Mouse (Mus musculus) kidney, adult 9 months (tissue): ENCODE results near the gene Borcs6.
"Not testable (repeated sequence)": the region's sequence is repeated elsewhere in the genome, so short reads cannot be mapped to it uniquely, and the experiment has no call there.

ENCODE experiments used
- DNase-seq: peaks from one replicate; pipeline ENCODE4 v3.0.0; 2022

The Borcs6 gene

DNA sequence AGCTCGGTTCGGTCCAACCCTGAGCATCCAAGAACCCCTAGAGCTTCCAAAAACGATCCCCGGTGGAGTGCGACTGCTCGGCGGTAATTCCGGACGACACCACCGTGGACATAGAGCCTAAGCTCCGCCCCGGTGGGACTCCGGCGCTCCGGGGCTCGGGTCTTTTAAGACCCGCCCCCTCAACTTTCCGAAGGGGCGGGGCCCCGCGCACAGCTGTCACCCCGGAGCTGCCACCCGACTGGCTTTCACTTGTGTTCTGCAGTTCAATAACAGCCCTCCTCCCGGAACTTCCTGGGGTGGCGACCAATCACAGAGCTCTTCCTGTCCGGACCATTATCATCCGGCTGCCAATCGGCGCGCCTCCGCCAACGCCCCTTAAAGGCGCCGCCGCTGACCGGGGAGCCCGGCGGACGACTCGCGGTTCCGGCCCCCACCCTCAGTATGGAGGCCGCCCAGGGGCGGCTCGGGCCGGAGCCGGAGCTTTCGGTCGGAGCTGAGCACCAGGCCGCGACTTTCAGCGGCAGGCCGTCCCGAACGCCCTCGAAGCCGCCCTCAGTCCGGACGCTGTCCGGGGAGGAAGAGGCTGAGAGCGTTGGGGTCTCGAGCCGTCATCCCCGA lies at the start of gene Borcs6:
Gene Borcs6, plus strand, starts transcription at position 361 of the 618 bp plus-strand sequence.
- peak; percentile 98 for DNase-seq

DNA sequence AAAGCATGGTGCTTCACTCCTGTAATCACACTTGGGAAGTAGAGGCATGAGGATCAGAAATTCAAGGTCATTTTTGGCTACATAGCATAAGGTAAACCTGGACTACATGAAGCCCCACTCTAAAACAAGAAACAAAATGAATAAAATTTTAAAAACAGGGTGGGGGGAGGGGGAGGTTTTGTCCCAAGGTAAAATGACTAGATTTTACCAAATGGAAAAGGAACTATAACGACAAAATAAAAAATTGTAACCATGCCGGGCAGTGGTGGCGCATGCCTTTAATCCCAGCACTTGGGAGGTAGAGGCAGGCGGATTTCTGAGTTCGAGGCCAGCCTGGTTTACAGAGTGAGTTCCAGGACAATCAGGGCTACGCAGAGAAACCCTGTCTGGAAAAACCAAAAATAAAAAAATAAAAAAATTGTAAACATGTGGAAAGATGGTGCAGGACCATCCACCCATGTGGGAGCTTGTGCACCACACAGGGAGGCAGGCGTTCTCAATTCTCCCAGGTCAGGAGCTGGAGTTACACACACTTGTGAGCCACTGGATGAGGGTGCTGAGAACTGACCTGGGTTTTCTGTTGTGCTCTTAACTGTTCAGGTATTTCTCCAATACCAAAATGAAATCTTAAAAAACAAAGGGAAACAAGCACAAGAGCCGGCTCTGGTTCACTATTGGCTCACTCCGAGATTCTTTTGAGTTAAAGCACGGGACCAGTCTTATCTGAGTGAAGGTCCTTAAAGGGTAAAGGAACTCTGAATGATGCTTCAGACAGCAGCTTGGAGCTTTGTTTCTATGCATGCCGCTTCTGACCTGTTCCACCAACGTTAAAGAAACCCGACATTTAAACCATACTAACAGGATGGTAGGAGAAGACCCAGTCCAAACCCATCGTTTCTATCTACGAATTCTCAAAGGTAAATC lies 48.9 kb upstream of the Borcs6 start:
- DNase-seq: no peak

DNA sequence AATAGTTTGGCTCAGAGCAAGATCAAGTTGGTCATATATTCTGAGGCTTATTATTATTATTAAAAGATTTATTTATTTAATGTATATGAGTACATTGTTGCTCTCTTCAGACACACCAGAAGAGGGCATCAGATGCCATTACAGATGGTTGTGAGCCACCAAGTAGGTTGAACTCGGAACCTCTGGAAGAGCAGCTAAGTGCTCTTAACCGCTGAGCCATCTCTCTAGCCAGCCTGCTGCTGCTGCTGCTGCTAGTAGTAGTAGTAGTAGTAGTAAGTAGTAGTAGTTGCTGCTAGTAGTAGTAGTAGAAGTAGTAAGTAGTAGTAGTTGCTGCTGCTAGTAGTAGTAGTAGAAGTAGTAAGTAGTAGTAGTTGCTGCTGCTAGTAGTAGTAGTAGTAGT lies 48.1 kb upstream of the Borcs6 start:
- not testable (repeated sequence) for DNase-seq

DNA sequence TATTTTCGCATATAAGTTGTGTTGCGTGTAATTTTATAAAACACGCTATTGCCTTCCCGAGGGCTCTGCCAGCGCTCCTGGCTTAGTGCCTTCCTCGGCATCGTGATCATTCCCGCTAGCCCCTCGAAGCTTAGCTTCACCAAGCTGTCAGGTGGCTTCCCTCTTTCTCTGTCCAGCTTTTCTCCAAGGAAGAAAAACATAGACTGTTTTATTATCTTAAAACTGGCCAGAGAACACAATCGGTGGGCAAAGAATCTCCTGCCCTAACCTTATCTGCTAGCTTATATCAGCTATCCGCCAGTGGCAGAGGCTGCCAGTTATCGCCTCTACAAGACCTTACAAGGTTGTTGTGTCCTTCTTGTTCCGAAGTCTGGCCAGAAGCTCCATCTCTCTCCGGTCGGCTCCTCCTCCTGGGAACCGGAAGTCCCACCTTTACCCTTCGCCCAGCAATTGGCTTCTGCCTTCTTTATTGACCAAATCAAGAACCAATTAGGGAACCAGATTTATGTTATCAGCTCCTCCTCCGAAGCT lies 47.4 kb upstream of the Borcs6 start:
- peak; percentile 96 for DNase-seq

DNA sequence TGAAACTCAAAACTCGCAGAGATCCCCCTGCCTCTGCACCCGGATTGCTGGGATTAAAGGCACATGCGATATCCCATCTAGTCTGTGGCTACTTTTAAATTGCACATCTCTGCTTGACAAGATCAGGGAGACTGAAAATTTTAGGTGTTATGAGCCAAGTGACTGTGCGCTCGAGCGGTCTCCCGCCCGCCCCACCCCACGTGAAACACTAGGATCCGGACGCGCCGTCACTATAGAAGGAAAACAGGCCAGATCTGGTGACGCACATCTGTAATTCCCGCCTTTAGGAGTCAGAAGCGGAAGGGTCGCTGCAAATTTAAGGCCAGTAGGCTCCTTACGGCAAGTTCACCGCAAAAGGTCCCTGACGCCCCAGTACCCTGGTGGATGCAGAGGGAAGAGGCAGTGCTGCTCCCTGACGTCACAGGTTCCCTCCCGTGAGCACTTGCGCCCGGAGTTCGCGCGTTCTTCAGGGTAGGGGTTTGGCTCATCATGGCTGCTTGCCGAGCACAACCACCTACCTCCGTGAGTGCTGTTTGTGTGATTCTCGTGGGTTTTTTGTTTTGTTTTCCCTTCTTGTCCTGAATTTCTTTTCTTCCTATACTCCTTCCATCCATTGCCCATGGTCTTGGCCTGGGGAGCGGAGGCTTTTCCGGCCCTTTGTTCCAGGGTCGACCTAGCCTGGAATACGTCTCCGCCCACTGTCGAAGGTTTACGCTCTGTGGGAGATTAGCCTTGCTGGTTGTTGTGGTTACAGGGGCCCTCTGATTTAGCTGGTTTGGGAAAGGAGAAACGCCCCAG lies 43.7 kb upstream of the Borcs6 start, which contains the start of gene Ctc1:
Gene Ctc1, plus strand, starts transcription at position 268 of the 798 bp plus-strand sequence.
- DNase-seq: peak; percentile 90

DNA sequence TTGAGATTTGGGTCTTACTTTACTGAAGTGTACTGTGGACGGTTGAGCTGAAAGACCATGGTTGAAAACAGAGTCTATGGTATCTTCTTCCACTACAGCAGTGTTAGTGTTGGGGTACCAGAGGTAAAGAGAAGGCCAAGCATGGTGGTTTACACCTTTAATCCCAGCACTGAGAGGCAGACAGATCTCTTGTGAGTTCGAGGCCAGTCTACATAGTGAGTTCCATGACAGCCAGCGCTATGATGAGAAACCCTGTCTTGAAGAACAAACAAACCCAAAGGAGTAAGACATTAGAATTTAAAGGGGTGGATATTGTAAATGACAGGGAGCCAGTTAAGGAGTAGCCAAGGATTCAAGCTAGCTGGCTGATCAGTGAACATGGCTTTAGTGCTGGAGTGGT lies 42.8 kb upstream of the Borcs6 start:
- DNase-seq: no peak

DNA sequence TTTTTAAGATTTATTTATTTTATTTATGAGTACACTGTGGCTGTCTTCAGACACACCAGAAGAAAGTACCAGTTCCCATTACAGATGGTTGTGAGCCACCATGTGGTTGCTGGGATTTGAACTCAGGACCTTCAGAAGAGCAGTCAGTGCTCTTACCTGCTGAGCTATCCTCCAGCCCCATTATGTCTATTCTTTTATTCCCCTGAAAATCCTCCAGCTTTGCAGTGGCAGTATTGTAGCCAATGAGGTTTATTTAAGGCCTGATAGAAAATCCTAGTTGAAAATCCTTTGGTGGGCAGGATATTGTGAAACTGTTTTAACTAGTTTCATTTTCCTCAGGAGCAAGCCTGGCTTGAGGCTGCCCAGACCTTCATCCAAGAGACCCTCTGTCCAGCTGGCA lies 38.8 kb upstream of the Borcs6 start:
- DNase-seq: no peak

DNA sequence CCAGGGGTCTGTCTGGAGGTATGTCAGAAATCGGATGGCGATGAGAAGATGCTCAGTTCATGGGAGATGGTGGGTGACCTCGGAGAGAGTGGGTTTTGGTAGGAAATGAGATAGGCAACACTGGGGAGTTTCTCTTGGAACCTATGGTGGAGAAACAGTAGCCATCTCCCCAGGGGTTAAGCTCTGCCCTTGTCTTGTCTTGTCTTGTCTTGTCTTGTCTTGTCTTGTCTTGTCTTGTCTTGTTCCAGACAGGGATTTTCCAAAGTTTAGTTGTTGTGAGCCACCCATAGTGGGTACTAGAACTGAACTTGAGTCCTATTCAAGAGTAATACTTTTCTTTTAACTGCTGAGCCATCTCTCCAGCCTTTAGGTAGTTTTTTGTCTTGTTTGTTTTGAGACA lies 33.0 kb upstream of the Borcs6 start:
- no peak for DNase-seq

DNA sequence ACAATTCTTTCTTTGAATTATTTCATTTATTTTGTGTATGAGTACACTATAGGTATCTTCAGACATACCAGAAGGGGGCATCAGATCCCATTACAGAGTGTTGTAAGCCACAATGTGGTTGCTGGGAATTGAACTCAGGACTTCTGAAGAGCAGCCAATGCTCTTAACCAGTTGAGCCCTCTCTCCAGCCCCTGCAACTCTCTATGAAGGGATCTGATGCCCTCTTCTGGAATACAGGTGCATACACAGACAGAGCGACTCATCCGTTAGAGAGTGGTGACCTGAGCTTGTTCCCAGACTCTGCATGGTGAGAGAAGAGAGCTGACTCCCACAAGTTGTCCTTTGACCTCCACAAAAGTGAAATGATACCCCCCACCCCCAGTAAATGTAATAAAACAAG lies 30.7 kb upstream of the Borcs6 start:
- no peak for DNase-seq

DNA sequence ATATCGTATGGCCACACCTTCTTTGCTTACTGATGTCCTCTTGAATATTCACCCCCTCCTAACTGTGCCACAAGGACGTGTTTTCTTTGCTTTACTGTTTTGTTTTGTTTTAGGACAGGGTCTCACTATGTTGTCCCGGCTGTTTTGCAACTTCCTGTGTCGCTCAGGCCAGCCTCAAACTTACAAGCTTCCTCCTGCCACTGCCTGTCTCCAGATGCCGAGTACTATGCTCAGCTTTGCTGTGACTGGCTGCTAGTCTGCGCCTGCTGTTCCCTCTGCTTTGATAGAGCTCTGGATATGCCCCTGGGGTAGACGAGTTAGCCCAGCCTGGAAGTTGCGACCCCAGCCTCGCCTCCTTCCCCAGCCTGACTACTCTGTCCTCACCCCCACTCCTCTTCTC lies 26.0 kb upstream of the Borcs6 start:
- DNase-seq: no peak

DNA sequence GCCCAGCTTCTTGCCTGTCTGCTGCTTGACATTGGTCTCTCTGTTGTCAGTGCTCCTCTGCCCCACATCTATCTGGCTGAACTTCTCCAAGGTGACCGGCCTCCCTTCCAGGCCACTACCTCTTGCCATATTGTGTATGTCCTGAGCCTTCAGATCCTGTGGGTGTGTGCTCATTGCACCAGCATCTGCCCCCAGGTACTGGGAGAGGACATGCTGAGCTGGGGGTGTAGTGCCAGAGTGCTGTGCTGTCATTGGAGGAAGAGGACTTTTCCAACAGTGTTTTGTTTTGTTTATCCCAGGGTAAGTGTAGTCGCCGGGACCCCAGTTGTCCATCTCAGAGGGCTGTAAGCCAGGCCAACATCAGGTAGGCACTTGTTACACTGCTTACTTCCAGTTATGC lies 24.9 kb upstream of the Borcs6 start:
- no peak for DNase-seq

DNA sequence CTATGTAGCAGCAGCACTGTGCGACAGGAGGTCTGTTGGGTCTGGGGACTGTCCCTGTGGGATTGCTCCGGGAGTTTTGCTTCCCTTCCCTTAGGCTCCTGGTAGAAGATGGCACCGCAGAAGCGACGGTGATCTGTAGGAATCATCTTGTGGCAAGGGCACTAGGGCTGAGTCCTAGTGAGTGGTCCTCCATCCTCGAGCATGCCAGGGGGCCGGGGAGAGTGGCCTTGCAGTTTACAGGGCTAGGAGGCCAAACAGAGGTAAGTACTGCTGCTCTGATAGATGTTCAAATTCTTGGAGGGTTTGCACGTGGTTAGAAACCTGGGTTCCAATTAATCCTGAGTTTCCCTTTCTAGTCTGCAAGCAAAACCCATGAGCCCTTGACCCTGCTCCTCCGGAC lies 24.1 kb upstream of the Borcs6 start:
- DNase-seq: no peak

DNA sequence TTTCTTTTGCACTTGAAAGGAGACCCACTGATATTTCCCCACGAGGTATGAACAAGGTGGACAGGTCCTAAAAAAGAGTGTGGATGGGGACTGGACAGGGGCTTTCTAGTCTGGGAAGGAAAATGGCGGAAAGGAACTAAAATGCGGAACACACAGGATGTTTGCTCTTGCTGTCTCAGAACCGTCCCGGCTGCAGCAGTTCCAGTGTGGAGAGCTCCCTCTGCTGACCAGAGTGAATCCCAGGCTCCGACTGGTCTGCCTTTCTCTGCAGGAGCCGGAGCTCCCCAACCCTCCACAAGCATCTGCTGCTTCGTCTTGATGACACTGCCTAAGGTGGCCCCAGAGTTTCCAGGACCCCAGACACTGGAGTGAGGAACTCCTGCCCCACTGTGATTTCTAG lies 23.7 kb upstream of the Borcs6 start:
- peak; percentile 95 for DNase-seq

DNA sequence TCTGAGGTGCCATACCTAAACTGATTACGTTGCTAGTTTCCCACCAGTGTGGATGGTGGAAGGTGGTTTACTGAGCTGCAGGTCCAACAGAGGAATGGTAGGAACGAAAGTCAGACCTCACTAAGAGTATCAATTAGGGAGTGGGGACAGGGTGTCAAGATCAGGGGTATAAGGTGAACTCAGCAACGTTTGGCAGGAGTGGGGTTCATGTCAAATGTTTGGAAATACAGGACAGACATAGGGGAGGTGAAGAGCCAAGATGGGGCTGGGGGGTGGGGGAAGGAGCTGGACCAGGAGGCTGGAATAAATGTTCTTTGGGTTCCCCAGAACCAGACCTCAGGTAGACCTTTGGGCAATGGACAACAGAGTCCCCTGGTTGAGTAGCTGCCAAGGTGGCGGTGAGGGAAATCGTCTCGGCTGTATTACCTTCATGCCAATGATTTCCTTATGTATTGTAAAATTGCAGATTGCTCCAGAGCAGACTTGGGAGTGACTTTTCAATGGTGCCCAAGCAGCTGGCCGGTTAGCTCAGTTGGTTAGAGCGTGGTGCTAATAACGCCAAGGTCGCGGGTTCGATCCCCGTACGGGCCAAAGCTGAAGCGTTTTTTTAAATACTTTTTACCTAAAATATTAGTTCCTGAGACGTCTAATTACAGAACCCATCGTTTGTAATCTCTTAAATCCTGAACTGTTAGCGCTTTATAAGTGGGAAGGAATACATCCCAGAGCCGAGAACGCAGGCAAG lies 22.9 kb upstream of the Borcs6 start:
- DNase-seq: peak; percentile 92

DNA sequence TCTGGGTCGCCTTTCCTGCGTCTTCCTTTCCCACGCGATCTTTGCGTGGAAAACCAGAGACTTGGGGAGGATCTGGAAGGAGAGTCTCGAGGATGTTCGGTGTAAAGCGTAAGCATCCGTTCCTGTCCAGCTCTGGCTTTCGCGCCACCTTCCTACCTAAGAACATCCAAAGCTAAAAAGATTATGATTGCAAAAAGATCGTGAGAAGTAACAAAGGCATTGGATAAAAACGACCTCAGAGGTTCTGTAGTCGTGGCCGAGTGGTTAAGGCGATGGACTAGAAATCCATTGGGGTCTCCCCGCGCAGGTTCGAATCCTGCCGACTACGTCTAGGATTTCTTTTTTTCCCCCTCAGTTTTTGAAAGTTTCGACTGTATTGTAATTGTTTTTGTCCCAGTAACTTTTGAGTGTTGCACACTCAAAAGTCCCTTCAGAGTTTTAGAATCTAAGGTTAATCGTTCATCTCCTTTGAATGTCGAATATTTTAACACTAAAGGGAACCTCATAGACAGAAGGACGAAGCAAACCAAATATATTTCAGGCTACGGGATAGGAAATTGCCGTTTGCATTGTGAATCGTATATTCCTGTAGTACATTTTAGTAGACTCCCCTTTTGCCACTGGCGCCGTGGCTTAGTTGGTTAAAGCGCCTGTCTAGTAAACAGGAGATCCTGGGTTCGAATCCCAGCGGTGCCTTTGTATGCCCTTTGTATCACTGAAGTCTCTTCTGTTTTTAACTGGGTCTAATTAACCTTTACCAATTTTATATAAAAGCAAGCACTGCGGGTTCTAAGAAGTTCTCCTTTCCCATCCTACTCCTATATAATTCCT lies 22.1 kb upstream of the Borcs6 start:
- peak; percentile 89 for DNase-seq

DNA sequence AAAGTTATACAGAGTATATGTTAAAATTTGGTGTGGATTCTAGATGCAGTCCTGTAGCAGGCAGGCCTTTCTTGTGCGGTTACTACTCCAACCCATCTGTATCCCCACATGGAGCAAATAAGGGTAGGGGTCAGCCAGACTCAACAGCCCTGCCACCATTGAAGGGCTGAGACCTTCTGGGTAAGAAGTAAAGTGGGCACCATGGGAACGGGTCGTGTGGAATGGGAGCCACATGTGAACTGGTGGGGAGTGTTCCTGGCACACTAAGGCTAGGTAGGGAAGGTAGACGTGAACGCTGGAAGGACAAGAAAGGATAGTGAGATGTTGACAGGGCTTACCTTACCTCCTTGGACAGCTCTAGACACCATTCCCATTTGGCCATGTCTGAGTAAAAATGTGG lies 21.3 kb upstream of the Borcs6 start:
- DNase-seq: no peak

DNA sequence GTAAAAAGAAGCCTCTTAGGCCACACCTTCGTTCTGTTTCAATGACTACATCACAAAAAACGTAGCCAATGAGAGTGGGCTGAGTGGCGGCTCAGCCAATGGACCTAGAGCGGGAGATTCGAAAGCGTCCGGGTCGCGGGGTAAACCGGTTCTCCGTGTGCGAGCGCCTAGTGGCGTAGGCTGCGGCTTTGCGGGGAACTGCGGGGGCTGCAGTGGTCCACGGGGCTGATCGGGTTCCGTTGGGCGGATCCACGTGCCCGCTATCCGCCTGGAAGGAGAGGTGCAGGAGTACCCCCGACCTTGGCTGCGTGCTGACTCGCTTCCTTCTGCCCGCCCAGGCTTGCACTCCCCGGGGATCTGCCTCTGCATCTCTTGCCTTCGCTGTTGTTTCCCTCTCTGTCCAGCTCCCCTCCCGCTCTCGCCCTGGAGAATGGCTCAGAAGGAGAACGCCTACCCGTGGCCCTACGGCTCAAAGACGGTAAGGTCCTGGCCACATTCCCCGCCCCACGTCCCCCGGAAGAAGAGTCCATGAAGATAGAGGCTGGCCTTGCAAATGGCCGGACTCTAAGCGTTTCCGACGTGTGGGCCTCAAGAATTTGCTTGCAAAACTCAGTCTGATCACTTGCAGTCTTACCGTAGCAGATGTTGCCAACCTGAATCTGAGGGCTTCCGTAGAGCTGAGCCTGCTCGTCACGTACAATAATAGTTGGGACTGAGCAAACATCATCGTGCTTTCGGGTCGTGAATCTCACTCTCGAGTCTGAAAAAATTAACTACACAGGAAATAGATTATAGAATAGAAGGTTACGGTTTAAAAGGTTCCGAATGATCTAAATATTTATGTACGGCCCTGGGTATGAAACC lies 13.8 kb upstream of the Borcs6 start, which contains the start of gene Aurkb:
Gene Aurkb, plus strand, starts transcription at position 117 of the 864 bp plus-strand sequence.
- DNase-seq: peak; percentile 79

DNA sequence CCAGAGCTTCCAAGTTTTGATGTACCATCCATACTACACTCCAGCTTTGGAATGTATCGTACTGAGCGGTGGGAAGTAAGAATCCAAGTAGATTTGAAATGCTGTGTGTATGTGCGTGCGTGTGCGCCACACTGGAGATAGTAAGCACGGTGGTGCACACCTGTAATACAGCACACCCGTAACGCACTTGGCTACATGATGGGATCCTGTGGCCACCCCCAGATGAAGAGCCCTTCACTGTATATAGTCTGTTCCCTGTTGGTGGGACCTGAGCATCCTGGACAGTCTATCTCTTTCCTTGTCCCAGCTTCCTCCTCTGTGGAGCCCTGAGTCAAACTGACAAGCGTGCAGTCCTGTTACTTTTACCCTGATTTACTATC lies 13.1 kb upstream of the Borcs6 start:
- no peak for DNase-seq

DNA sequence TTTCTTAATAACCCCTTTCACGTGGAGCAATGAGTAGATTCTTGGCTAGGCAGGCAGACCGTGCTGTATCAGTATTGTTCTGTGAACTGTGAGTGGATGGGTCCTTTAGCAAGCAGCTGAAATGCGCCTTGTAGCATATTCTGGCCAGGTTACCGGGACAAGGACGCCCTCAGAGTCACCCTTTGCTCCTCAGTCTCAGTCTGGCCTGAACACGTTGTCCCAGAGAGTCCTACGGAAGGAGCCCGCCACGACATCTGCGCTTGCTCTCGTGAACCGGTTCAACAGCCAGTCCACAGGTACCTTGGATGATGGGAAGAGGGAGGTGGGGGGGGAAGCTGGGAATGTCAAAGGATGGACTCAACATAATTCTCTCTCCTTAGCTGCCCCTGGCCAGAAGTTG lies 11.9 kb upstream of the Borcs6 start:
- no peak for DNase-seq

DNA sequence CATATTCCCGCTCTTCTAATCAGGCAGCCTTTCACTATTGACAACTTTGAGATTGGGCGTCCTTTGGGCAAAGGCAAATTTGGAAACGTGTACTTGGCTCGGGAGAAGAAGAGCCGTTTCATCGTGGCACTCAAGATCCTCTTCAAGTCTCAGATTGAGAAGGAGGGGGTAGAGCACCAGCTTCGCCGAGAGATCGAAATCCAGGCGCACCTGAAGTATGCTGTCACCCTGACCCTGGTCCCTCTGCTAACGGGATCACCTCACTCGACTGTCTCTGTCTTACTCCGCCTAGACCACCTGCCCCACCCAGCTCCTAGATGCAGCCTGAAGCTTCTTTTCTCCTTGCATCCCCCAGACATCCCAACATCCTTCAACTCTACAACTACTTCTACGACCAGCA lies 11.4 kb upstream of the Borcs6 start:
- DNase-seq: no peak
